Mouse (Mus musculus): ENCODE results near the gene Snai3.

- TF ChIP-seq CTCF (IDR thresholded peaks at IDR 0.05) (no peak), EP300 (IDR thresholded peaks at IDR 0.05) (no peak)
Measured at GRCm38 (mm10) chr8:122437708-122438331, 22.7 kb downstream of the Snai3 start.
